In the genomic region with DNA sequence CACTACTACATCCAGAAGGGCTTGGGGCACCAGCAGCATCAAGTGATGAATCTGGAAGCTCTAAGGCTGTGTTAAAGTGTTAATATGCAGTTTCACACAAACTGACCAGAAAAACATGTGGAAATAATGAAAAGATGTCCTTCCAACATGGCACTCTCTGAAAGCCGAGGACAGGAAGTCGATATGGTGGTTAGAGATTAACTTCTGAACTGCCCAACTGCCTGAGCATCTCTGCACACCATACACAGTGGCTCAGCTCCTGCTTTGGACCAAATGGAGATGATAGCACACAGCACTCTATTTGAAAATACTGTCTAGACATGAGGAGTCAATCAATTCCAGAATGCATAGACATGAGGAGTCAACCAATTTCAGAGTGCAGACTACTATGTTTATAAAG, we compare ENCODE assay signal across 28 mouse cellular contexts.
"Had no signal": no experiment of that assay in that cellular context is flagged by ENCODE, and none has a peak within 500 bp of the region (broad histone marks: within the 10 kb centered on the region; RNA-seq: fewer than 3 reads in every experiment).

No protein-coding gene starts in this region.

- ATAC-seq: forebrain, embryonic 13.5 days; forebrain, embryonic 14.5 days; forebrain, embryonic 15.5 days; forebrain, embryonic 16.5 days; forebrain, postnatal 0 days had no signal

- H3K27ac ChIP-seq: embryonic facial prominence, embryonic 10.5 days; embryonic facial prominence, embryonic 12.5 days; embryonic facial prominence, embryonic 13.5 days; embryonic facial prominence, embryonic 15.5 days; forebrain, embryonic 10.5 days; forebrain, embryonic 12.5 days; forebrain, embryonic 13.5 days; forebrain, embryonic 15.5 days; gastrocnemius, adult 2 months had no signal

- H3K4me3 ChIP-seq: embryonic facial prominence, embryonic 10.5 days; embryonic facial prominence, embryonic 12.5 days; embryonic facial prominence, embryonic 13.5 days; embryonic facial prominence, embryonic 15.5 days; erythroblast, embryonic 14.5 days; forebrain, embryonic 10.5 days; forebrain, embryonic 12.5 days; forebrain, embryonic 13.5 days; forebrain, embryonic 15.5 days; gastrocnemius, adult 2 months had no signal

- DNase-seq: cerebellum, adult 2 months; cerebellum, adult 8-10 months; cerebellum, adult 9-10 months; cerebellum, adult 9-11 months; cerebellum, postnatal 10 days; cerebellum, postnatal 14 days; cerebellum, postnatal 25 days; cerebellum, postnatal 36 days; embryo, embryonic 11 days; forebrain, postnatal 0 days; gastrocnemius, adult 2 months; gastrocnemius, postnatal 10 days; gastrocnemius, postnatal 14 days; gastrocnemius, postnatal 25 days; gastrocnemius, postnatal 36 days; heart, adult 11 months; heart, adult 18-20 months had no signal

- H3K4me2 ChIP-seq: embryonic facial prominence, embryonic 12.5 days; embryonic facial prominence, embryonic 13.5 days; embryonic facial prominence, embryonic 15.5 days; forebrain, embryonic 12.5 days; forebrain, embryonic 13.5 days; forebrain, embryonic 15.5 days had no signal

- H3K36me3 ChIP-seq: embryonic facial prominence, embryonic 10.5 days; embryonic facial prominence, embryonic 12.5 days; embryonic facial prominence, embryonic 13.5 days; embryonic facial prominence, embryonic 15.5 days; forebrain, embryonic 10.5 days; forebrain, embryonic 12.5 days; forebrain, embryonic 15.5 days had no signal

- H3K9ac ChIP-seq: embryonic facial prominence, embryonic 12.5 days; embryonic facial prominence, embryonic 13.5 days; embryonic facial prominence, embryonic 15.5 days; forebrain, embryonic 12.5 days; forebrain, embryonic 13.5 days; forebrain, embryonic 15.5 days; forebrain, postnatal 0 days had no signal

- H3K27me3 ChIP-seq: embryonic facial prominence, embryonic 12.5 days; embryonic facial prominence, embryonic 13.5 days; embryonic facial prominence, embryonic 15.5 days; forebrain, embryonic 12.5 days; forebrain, embryonic 13.5 days; forebrain, embryonic 15.5 days had no signal

- H3K9me3 ChIP-seq: embryonic facial prominence, embryonic 10.5 days; embryonic facial prominence, embryonic 12.5 days; embryonic facial prominence, embryonic 13.5 days; embryonic facial prominence, embryonic 15.5 days; forebrain, embryonic 10.5 days; forebrain, embryonic 12.5 days; forebrain, embryonic 13.5 days; forebrain, embryonic 15.5 days had no signal
